Mouse (Mus musculus) embryonic facial prominence, embryonic 12.5 days (tissue): ENCODE data around the gene Ptpn13. TPM values are rescaled to one million over a fixed set of nuclear protein-coding genes. Genes with fewer than 3 reads are reported as not detected.

Experiments used
- ATAC-seq: fragments of 200-750 bp; cut with Nextera tagmentation; 2 replicates; pipeline ENCODE4 v1.8.0; 2017; ENCODE audit not compliant: insufficient number of reproducible peaks, insufficient read depth, low FRiP score, low TSS enrichment
- H3K27ac ChIP-seq: fragments of 300-500 bp; sonication (generic); 2 replicates; pipeline ENCODE4 v1.5.1; 2016; ENCODE audit warnings: mild to moderate bottlenecking
- H3K27me3 ChIP-seq: fragments of 300-500 bp; sonication (generic); 2 replicates; pipeline ENCODE4 v1.6.1; 2016; ENCODE audit warnings: mild to moderate bottlenecking, moderate library complexity
- H3K36me3 ChIP-seq: fragments of 300-500 bp; sonication (generic); 2 replicates; pipeline ENCODE4 v1.6.1; 2016; ENCODE audit warnings: mild to moderate bottlenecking
- H3K4me1 ChIP-seq: fragments of 300-500 bp; sonication (generic); 2 replicates; pipeline ENCODE4 v1.6.1; 2016
- H3K4me2 ChIP-seq: fragments of 300-500 bp; sonication (generic); replicated peaks from 2 replicates; pipeline ENCODE4 v1.6.1; 2016; ENCODE audit warnings: mild to moderate bottlenecking, moderate library complexity
- H3K4me3 ChIP-seq: fragments of 300-500 bp; sonication (generic); 2 replicates; pipeline ENCODE4 v1.5.1; 2016; ENCODE audit warnings: mild to moderate bottlenecking
- H3K9ac ChIP-seq: fragments of 300-500 bp; sonication (generic); 2 replicates; pipeline ENCODE4 v1.6.1; 2016; ENCODE audit warnings: mild to moderate bottlenecking, moderate library complexity
- H3K9me3 ChIP-seq: fragments of 300-500 bp; sonication (generic); 2 replicates; pipeline ENCODE4 v1.6.1; 2016; ENCODE audit warnings: mild to moderate bottlenecking, moderate library complexity
- WGBS: fragments of 180-500 bp; shearing (Covaris S2); methylation state at CpG from one replicate; pipeline ENCODE4 v1.1.7; 2016; 5-methylcytosine and 5-hydroxymethylcytosine counted together
- polyA plus RNA-seq: library from polyadenylated mRNA; unstranded; fragments of >200 nt; fragmentation: Nextera tagmentation; extraction: Ambion mirVana; gene quantifications from 2 replicates; pipeline ENCODE4 v1.2.1, GENCODE M21; 2016

Gene Ptpn13
- polyA plus RNA-seq = 19.2 and 21.0 TPM in 2 replicates

DNA sequence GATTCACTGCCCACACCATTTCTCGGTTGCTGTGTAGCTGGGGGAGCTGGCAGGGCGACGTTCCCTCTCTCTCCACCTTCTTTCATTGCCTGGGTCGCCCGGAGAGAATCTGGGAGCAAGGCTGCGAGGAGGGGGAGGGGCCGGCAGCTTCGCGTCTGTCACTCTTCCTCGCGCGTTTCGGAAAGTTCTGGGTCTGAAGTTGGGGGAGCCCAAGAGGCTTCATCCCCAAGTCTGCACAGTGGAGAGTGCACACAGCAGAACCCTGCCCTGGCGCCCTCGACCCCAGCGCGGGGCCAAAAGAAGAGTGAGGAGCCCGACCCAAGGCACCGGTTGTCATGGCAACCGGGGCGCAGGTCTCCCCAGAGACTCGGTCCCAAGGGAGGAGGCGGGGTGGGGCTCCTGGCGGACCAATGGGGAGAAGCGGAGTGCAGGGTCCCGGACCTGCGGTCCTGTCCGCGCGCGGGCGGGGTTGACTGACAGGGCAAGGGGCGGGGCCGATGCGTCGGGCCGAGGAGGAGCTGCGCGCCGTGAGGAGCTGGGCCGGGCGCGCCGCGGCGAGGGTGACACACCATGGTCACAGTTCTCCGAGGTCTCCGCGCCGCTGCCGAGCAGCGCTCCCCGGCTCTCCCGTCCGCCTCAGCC lies at the start of gene Ptpn13:
TSS of gene Ptpn13 (plus strand) at position 515 of the 642 bp plus-strand sequence.
- H3K4me2 ChIP-seq = peak within 1 kb of the TSS; percentile 78
- peak within 1 kb of the TSS; percentile 80 for H3K4me3 ChIP-seq
- peak within 1 kb of the TSS; percentile 90 for H3K27ac ChIP-seq
- H3K27me3 ChIP-seq = 0 out of 2 replicates have a peak, but pooled peaks cover 3% of the 10 kb centered on the region
- H3K9me3 ChIP-seq = no peaks in the 10 kb centered on the region
- peak; percentile 92 for ATAC-seq
- no peaks in the 10 kb centered on the region for H3K36me3 ChIP-seq
- peak within 1 kb of the TSS; percentile 83 for H3K9ac ChIP-seq
- peaks cover 35% of the 10 kb centered on the region; the same call in 1 of the 2 replicates for H3K4me1 ChIP-seq
- WGBS = under 1% methylated on average over 50 of the region's 55 CpGs

DNA sequence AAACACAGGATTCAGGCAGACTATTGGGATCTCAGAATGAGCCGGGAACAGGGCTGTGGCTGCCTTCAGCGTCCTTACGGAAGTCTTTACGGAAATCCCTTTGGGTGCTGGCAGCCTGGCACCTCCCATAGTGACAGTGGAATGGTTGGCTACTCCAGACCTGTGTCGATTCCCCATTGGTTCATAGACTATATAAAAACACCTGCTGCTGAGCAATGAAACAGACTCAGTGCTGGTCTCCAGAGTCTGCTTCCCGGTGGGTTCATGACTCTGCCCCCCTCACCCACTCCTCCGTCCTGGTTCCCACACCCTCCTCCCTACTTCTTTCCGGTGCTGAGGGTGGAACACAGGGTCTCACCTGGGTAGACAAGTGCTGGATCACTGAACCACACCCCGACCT lies 49.8 kb upstream of the Ptpn13 start:
- Histone ChIP-seq H3K4me2 (no peak overlapping the region), H3K9me3 (no peaks in the 10 kb centered on the region), H3K9ac (no peak overlapping the region), H3K27me3 (no peaks in the 10 kb centered on the region), H3K4me3 (no peak overlapping the region), H3K4me1 (0 out of 2 replicates have a peak, but pooled peaks cover 3% of the 10 kb centered on the region), H3K36me3 (no peaks in the 10 kb centered on the region), H3K27ac (no peak overlapping the region)
- no peak for ATAC-seq
- WGBS = 90% methylated on average over 9 of the region's 9 CpGs

DNA sequence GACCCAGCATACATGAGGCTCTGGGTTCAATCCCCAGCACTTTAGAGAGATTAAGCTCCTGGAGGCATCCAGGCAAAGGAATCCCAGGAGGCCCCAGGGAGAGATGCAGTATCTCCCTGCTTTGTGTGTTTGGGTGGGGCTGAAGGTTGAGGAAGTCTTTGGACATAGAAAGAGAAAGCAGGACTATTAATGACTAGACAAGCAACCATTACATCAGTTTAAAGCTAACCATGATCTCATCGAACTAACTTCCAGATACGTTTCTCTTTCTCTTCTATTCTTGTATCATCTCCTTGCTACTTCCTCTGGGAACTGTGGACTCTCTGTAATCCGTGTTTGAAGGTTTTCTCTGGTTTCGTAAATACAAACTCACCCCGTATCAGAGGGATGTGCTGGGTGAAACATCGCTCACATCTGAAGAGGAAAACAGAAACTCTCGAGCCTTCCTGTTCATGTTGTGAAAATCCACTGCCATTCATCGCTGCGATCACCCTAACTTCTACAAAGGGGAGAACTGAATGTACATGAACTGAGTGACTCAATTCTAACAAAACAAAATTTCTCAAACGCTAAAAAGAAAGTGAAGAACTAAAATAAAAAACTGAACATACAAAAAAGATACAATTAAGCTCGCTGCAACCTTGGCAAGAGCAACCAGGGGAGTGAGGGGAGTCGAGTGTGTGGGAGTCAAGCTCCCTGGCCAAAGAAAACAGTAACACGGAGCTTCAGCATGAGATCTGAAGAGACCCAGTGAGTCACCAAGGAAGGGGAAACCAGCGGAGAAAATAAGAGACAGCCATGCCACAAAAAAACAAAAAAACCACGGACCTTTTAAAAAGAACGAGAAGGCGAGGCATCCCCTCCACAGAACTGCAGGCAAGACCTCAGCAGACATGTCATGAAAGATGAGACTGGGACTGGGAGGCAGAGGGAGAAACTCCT lies 48.4 kb upstream of the Ptpn13 start:
- Histone ChIP-seq H3K27me3 (no peaks in the 10 kb centered on the region), H3K4me3 (no peak overlapping the region), H3K9me3 (no peaks in the 10 kb centered on the region), H3K4me1 (0 out of 2 replicates have a peak, but pooled peaks cover 3% of the 10 kb centered on the region), H3K4me2 (no peak overlapping the region), H3K27ac (no peak overlapping the region), H3K36me3 (no peaks in the 10 kb centered on the region), H3K9ac (no peak overlapping the region)
- no peak for ATAC-seq
- WGBS = 54% methylated on average over 17 of the region's 17 CpGs

DNA sequence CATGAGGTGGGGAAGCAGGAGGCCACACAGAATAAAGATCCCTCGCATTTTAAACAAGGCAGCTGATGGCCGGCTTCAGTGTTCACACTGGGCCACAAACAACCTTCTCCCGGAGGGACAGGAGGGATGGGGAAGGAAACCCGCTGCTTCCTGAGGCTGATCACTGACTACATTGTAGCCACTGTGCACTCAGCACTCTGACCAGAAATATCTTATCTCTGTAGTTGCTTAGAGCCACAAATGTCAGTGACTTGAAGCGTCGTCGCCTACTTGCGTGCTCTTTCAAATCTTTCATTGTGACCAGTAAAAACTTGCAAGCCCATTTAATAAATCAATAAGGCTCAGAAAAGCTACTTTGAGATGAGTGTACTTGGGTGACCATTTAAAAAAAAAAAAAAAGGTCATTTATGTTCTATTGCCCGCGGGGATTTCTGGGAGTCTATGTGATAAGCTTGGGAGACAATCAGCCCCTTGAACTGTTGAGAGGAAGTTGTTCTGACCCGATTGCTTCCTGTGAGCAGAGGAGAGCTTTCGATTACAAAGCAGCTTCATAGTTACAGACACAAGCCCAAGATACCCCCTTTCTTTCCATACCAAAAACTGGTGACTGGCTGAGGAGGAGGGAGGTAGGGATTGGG lies 47.4 kb upstream of the Ptpn13 start:
- Histone ChIP-seq H3K4me3 (no peak overlapping the region), H3K9ac (no peak overlapping the region), H3K27me3 (no peaks in the 10 kb centered on the region), H3K4me2 (no peak overlapping the region), H3K27ac (no peak overlapping the region), H3K9me3 (no peaks in the 10 kb centered on the region), H3K36me3 (no peaks in the 10 kb centered on the region), H3K4me1 (0 out of 2 replicates have a peak, but pooled peaks cover 3% of the 10 kb centered on the region)
- ATAC-seq = no peak
- 32% methylated on average over 12 of the region's 12 CpGs for WGBS

GRCm38 (mm10) chr5:103380785-103381527 lies 44.0 kb upstream of the Ptpn13 start:
- 79% methylated on average over 11 of the region's 11 CpGs for WGBS

DNA sequence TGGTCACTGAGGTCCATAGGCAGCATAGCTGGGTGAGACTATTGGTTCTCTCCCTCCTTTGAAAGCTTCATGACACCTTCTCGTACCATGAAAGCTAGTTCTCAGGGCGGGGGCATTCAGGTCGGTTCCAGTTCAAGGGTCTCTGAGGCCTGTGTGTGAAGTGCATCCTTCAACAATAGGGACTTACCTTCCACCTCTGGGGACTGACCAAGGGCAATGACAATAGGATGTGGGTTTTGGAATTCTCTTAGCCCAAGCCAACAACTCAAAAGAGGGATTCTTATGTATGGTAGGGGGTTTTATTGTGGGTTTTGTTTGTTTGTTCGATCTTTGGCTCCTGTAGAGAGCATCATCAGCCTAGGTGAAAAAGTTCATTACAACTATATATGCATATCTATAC lies 42.0 kb upstream of the Ptpn13 start:
- no peak overlapping the region for H3K27ac ChIP-seq
- H3K4me1 ChIP-seq = peaks cover 11% of the 10 kb centered on the region; the same call in 1 of the 2 replicates
- H3K9ac ChIP-seq = no peak overlapping the region
- WGBS = 90% methylated on average over 4 of the region's 4 CpGs
- H3K4me3 ChIP-seq = no peak overlapping the region
- H3K9me3 ChIP-seq = no peaks in the 10 kb centered on the region
- H3K27me3 ChIP-seq = no peaks in the 10 kb centered on the region
- no peak overlapping the region for H3K4me2 ChIP-seq
- ATAC-seq = no peak
- no peaks in the 10 kb centered on the region for H3K36me3 ChIP-seq

More at GRCm38 (mm10) chr5:103380785-103381527, 44.0 kb upstream of the Ptpn13 start:
- Histone ChIP-seq H3K9ac (no peak overlapping the region), H3K4me2 (no peak overlapping the region), H3K36me3 (no peaks in the 10 kb centered on the region), H3K27ac (no peak overlapping the region), H3K9me3 (no peaks in the 10 kb centered on the region), H3K4me3 (no peak overlapping the region), H3K4me1 (0 out of 2 replicates have a peak, but pooled peaks cover 3% of the 10 kb centered on the region), H3K27me3 (no peaks in the 10 kb centered on the region)
- ATAC-seq = no peak

DNA sequence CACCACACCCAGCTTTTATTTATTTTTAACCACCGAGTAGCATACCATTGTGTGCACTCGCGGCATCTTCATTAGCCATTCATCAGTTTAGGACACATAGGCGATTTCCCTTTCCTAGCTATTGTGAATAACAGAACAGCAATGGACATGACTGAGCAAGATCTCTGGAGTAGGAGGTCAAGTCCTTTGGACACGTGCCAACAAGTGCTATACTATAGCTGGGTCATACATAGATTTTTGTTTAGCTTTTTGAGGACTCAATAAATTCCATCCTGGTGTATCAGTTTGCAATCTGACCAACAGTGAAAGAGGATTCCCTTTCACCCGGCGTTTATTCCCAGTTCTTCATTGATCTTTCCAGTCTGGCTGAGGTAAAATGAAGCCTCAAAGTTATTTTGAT lies 41.0 kb upstream of the Ptpn13 start:
- Histone ChIP-seq H3K9me3 (no peaks in the 10 kb centered on the region), H3K4me1 (peaks cover 11% of the 10 kb centered on the region; the same call in 1 of the 2 replicates), H3K27me3 (no peaks in the 10 kb centered on the region), H3K9ac (no peak overlapping the region), H3K27ac (no peak overlapping the region), H3K36me3 (no peaks in the 10 kb centered on the region), H3K4me3 (no peak overlapping the region), H3K4me2 (no peak overlapping the region)
- ATAC-seq = no peak
- WGBS = 84% methylated on average over 7 of the region's 7 CpGs

- Histone ChIP-seq H3K36me3 (no peaks in the 10 kb centered on the region), H3K4me3 (no peak overlapping the region), H3K9me3 (no peaks in the 10 kb centered on the region), H3K27me3 (no peaks in the 10 kb centered on the region), H3K4me2 (no peak overlapping the region), H3K9ac (no peak overlapping the region), H3K27ac (peak overlapping the region; percentile 54), H3K4me1 (peaks cover 11% of the 10 kb centered on the region; the same call in 1 of the 2 replicates)
- WGBS = 53% methylated on average over 8 of the region's 8 CpGs
- ATAC-seq = peak; percentile 60; the same call in 1 of the 2 replicates
Measured at GRCm38 (mm10) chr5:103387540-103388026, 37.4 kb upstream of the Ptpn13 start.

- 70% methylated on average over 5 of the region's 5 CpGs for WGBS
- Histone ChIP-seq H3K4me1 (peaks cover 19% of the 10 kb centered on the region; the same call in 1 of the 2 replicates), H3K4me3 (no peak overlapping the region), H3K27me3 (no peaks in the 10 kb centered on the region), H3K4me2 (no peak overlapping the region), H3K9me3 (no peaks in the 10 kb centered on the region), H3K27ac (no peak overlapping the region), H3K36me3 (no peaks in the 10 kb centered on the region), H3K9ac (no peak overlapping the region)
- ATAC-seq = no peak
Measured at GRCm38 (mm10) chr5:103389415-103389814, 35.6 kb upstream of the Ptpn13 start.

GRCm38 (mm10) chr5:103393220-103393619 lies 31.8 kb upstream of the Ptpn13 start:
- Histone ChIP-seq H3K4me3 (no peak overlapping the region), H3K4me2 (no peak overlapping the region)
- WGBS = 10% methylated on average over 4 of the region's 4 CpGs

More at GRCm38 (mm10) chr5:103393220-103393619, 31.8 kb upstream of the Ptpn13 start:
- no peaks in the 10 kb centered on the region for H3K9me3 ChIP-seq
- H3K36me3 ChIP-seq = no peaks in the 10 kb centered on the region
- no peaks in the 10 kb centered on the region for H3K27me3 ChIP-seq
- no peak overlapping the region for H3K9ac ChIP-seq
- H3K4me1 ChIP-seq = peaks cover 7% of the 10 kb centered on the region; the same call in 1 of the 2 replicates
- no peak for ATAC-seq
- H3K27ac ChIP-seq = no peak overlapping the region
